Mouse (Mus musculus): Measurements from ENCODE around the gene Elobl. TPM values are rescaled to one million over a fixed set of nuclear protein-coding genes. Genes with fewer than 3 reads are reported as not detected.
A peak's percentile ranks its signal among the peaks of the same experiment; 100 is the strongest.

Gene Elobl
- total RNA-seq (2021), result not detected
- long read RNA-seq, experiment 1, result 0 reads
- long read RNA-seq, experiment 2, result 0 reads

DNA sequence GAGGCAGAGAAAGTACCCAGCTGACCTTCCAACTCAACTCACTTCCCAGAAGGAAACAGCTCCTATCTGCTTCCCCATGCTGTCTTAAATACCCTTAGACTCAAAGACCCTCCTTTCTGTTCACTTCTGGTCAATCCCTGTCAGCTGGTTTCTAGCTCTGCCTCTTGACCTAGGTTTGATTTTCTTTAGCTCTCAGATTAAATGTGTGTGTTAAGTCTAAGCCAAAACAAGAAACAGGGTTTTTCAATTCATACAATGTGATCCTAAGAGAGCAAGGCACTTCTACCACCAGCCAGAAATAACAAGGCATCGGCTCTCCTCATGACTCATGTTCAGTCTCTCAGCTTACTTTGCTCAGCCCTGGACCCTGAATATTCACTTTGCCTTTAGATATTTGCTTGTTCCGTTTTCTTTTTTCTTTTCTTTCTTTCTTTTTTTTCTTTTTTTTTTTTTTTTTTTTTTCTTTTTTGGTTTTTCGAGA lies at the start of gene Elobl:
TSS of gene Elobl (minus strand) at position 51 of the 481 bp plus-strand sequence.
- no peak for DNase-seq (ENCODE audit: low spot score in 2 of 2)
- TF ChIP-seq CTCF (conservative IDR thresholded peaks at IDR 0.05), result no peak
- no peak within 1 kb of the TSS for H3K27ac ChIP-seq
- H3K4me3 ChIP-seq, result no peak within 1 kb of the TSS

DNA sequence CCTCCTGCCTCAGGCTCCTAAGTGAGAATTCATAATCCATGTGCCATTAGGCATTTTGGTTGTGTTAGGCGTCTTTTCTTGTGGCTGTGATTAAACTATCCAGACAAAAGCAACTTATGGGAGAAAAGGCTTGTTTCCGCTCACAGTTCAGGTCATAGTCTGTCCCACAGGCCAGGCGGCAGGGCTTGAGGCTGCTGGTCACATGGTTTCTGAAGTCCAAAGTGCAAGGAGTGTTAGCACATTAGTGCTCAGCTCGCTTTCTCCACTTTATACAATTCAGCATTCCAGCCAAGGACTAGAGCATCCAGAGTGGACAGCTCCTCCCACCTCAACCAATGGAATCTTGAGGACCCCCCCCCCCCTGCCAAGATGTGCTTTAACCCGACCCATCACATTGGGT lies 45.5 kb upstream of the Elobl start:
- H3K27ac ChIP-seq, result no peak overlapping the region
- TF ChIP-seq CTCF (conservative IDR thresholded peaks at IDR 0.05), result no peak

DNA sequence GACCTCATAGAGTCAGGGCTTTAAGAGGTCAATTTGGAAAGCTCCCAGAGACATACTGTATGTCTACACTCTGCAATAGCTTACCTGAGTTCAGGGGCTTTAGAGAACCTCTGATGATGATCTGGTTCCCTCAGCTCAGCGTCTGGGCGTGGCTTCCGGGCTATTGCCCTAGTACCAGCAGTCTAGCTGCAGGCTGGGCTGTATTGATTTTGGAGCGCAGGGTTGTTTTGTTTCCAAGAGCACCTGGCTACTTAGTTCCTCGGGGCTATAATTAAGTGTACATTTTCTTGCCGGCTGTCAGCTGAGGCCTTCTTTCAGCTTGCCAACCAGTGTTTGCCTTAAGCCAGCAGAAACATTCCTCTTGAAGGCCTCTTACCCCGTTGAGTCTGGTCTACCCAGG lies 42.8 kb upstream of the Elobl start:
- Histone ChIP-seq H3K27ac (no peak overlapping the region), H3K4me3 (no peak overlapping the region)
- DNase-seq (ENCODE audit: low spot score in 2 of 2), result no peak
- no peak for TF ChIP-seq CTCF (conservative IDR thresholded peaks at IDR 0.05)

More for the DNA sequence above, 45.5 kb upstream of the Elobl start:
- no peak overlapping the region for H3K4me3 ChIP-seq
- no peak for DNase-seq (ENCODE audit: low spot score in 2 of 2)

DNA sequence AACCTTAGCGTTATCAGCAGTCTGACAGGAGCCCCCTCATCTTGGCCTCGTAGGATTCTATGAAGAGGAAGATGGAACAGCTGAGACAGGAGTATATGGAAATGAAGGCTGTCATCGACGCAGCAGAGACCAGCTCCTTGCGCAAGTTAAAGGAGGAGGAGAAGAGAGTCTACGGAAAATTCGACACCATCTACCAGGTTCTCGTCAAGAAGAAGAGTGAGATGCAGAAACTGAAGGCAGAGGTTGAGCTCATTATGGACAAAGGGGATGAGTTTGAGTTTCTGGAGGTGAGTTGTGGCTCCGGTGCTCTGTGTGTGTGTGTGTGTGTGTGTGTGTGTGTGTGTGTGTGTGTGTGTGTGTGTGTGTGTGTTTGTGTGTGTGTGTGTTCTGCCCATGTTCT lies 42.3 kb upstream of the Elobl start:
- Histone ChIP-seq H3K27ac (no peak overlapping the region), H3K4me3 (no peak overlapping the region)
- DNase-seq (ENCODE audit: low spot score in 2 of 2), result no peak
- no peak for TF ChIP-seq CTCF (conservative IDR thresholded peaks at IDR 0.05)

DNA sequence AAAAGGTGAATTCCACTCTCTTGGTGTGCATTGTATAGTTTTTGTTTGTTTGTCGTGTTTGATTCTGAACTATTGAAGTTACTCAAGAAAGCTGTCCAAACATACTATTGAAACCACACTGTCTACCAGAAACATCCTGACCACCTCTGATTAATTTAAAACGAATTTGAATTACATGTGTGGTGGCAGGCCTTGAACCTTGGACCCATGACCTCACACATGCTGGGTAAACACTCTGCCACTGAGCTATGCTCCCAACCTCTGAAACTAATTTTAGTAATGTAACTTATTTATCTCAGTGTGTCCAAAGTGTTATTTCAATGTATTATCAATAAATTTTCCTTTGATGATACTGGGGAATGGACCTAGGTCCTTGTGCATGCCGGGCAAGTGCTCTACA lies 40.9 kb upstream of the Elobl start:
- no peak for TF ChIP-seq CTCF (conservative IDR thresholded peaks at IDR 0.05)
- DNase-seq (ENCODE audit: low spot score in 2 of 2), result no peak

DNA sequence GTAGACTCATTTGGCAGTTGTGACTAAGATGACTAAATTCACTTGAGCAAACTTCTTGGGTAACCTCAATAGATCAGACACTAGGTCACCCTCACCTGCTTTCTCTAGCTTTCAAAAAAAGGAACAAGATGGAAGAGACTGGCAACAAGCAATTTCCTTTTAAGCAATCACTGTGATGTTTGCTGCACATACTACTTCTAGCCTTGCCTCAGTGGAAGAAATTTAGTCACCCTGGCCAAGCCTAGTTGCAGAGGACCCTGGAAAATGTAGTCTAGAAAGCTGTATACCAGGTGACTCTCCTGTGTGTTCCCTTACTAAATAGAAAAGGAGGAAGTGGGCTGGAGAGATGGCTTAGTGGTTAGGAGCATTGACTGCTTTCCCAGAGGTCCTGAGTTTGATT lies 39.7 kb upstream of the Elobl start:
- no peak overlapping the region for H3K27ac ChIP-seq
- DNase-seq (ENCODE audit: low spot score in 2 of 2), result no peak
- no peak for TF ChIP-seq CTCF (conservative IDR thresholded peaks at IDR 0.05)
- H3K4me3 ChIP-seq, result no peak overlapping the region

More for the DNA sequence above, 40.9 kb upstream of the Elobl start:
- no peak overlapping the region for H3K4me3 ChIP-seq
- no peak overlapping the region for H3K27ac ChIP-seq

DNA sequence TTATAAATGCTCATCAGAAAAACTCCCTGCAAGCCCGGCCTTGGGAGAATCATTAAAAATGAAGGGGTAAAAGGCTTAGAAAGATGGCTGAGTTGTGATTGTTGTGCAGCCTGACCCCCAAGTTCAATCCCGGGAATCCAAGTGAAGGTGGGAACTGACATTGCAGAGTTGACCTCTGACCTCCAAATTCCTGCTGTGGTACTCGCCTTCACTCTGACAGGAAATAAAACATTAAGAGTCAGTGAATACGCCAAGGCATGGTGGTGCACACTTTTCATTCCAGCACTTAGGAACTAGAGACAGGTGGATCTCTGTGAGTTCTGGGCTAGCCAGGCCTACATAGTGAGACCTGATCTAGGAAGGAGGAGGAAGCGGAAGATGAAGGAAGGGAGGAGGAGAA lies 38.7 kb upstream of the Elobl start:
- no peak overlapping the region for H3K27ac ChIP-seq
- H3K4me3 ChIP-seq, result no peak overlapping the region
- TF ChIP-seq CTCF (conservative IDR thresholded peaks at IDR 0.05), result no peak
- no peak for DNase-seq (ENCODE audit: low spot score in 2 of 2)

DNA sequence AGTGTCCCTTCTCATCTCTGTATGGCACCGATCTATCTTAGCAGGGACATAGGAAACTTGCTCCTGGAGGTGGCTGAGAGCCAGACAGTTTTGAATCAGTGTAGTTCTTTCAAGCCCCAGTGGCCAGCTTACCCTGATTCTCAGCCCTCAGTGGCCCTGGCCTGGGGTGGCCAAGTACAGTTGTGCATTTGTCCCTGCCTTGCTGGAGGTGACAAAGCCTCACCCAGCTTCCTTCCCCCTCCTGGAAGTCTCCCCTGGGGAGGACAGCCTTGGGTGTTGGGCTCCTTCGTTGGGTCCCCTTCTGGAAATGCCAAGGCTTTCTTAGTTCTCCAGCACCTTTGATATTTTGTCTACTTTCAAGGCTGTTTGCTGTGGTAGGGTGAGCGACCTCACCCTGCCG lies 37.0 kb upstream of the Elobl start:
- peak overlapping the region; percentile 7; the same call in 1 of the 2 replicates for H3K27ac ChIP-seq
- no peak for TF ChIP-seq CTCF (conservative IDR thresholded peaks at IDR 0.05)
- no peak overlapping the region; the same call in 1 of the 2 replicates for H3K4me3 ChIP-seq
- DNase-seq (ENCODE audit: low spot score in 2 of 2), result no peak

DNA sequence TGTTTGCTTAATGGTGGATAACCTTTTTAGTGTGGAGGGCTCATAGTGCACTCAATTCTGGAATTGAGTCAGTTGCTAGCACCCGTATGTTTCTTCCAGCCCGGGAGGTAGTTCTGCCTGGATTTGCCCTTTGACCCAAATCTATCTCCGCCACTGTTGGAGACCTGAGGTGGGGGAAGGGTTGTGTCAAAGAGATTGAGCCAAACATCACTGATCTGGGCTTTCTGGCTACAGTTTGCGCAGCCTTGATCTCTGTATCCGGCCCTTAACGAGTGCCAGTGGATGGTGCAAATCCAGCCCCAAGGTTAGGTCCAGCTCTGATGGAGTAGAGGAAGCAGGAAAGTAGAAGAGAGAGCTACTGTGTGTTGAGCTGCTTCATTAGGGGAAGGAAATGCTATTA lies 36.3 kb upstream of the Elobl start:
- H3K27ac ChIP-seq, result peak overlapping the region; percentile 7; the same call in 1 of the 2 replicates
- no peak for TF ChIP-seq CTCF (conservative IDR thresholded peaks at IDR 0.05)
- H3K4me3 ChIP-seq, result no peak overlapping the region
- no peak for DNase-seq (ENCODE audit: low spot score in 2 of 2)

DNA sequence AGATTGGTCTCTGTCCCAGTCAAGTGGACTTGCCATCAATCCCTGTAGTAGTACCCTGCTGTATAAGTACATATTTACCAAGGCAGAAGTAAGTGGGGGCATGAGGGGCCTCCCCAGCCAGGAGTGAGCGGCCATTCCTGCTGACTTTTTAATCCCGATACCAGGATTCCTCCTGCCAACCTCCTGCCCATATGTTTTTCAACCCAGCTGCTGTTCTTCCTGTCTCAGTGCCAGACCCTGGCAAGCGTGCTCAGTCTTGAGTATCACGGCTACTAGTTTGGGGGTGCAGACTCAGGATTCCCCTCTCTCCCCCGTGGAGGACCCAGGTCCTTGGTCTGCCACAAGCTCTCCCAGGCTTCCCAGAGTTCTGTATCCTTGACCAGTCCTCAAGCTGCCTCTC lies 35.9 kb upstream of the Elobl start:
- TF ChIP-seq CTCF (conservative IDR thresholded peaks at IDR 0.05), result no peak
- H3K27ac ChIP-seq, result peak overlapping the region; percentile 7; the same call in 1 of the 2 replicates
- DNase-seq (ENCODE audit: low spot score in 2 of 2), result no peak

DNA sequence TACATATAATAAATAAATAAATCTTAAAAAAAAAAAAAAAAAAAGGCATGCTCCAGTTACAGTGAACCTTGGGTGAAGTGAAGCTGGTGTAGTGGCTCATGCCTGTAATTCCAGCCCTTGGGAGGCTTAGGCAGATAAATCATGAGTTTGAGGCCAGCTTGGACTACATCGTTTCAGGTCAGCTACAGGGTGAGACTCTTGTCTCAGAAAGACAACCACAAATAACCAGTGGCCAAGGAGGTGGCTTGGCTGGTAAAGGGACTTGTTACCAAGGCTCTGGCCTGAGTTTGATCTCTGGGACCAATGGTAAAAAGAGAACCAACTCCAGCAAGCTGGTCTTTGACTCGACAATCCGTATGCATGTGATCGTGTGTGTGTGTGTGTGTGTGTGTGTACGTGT lies 35.3 kb upstream of the Elobl start:
- no peak for DNase-seq (ENCODE audit: low spot score in 2 of 2)
- Histone ChIP-seq H3K27ac (no peak overlapping the region), H3K4me3 (no peak overlapping the region; the same call in 1 of the 2 replicates)
- TF ChIP-seq CTCF (conservative IDR thresholded peaks at IDR 0.05), result no peak

More for the DNA sequence above, 35.9 kb upstream of the Elobl start:
- peak overlapping the region; percentile 7; the same call in 1 of the 2 replicates for H3K4me3 ChIP-seq

DNA sequence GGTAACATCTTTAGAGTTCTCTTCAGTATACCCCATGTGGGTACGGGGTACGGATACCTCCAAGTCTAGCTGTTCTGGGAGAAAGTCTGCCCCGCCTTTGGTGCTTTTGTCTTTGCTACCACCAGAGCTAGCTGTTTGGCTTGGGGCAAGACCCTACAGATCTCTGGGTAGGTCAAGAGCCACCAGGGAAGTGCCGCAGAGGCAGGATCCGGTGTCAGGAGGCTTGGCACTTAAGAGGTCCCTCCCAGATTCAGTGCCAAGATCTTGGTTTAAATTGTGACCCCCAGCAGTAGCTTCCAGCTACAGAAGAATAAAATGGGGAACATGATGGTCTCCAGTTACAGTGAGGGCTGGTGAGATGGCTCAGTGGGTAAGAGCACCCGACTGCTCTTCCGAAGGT lies 34.8 kb upstream of the Elobl start:
- H3K27ac ChIP-seq, result no peak overlapping the region
- no peak overlapping the region; the same call in 1 of the 2 replicates for H3K4me3 ChIP-seq
- TF ChIP-seq CTCF (conservative IDR thresholded peaks at IDR 0.05), result no peak
- DNase-seq (ENCODE audit: low spot score in 2 of 2), result no peak

DNA sequence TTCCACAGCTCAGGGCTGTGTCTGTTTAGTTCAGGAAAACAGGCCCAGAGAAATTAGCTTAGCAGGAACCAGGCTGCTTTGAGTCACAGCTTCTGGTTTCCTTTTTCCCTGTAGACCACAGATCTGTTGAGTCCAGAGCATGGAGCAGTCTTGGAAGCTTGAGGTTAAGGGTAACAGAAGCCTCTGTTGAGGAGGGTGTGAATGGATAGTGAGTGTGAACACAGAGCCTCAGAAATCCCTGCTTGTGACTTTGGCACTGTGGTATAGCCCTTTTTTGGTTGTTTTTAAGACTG lies 33.7 kb upstream of the Elobl start:
- Histone ChIP-seq H3K27ac (no peak overlapping the region; the same call in 1 of the 2 replicates), H3K4me3 (peak overlapping the region; percentile 50)
- no peak for DNase-seq (ENCODE audit: low spot score in 2 of 2)
- no peak for TF ChIP-seq CTCF (conservative IDR thresholded peaks at IDR 0.05)

DNA sequence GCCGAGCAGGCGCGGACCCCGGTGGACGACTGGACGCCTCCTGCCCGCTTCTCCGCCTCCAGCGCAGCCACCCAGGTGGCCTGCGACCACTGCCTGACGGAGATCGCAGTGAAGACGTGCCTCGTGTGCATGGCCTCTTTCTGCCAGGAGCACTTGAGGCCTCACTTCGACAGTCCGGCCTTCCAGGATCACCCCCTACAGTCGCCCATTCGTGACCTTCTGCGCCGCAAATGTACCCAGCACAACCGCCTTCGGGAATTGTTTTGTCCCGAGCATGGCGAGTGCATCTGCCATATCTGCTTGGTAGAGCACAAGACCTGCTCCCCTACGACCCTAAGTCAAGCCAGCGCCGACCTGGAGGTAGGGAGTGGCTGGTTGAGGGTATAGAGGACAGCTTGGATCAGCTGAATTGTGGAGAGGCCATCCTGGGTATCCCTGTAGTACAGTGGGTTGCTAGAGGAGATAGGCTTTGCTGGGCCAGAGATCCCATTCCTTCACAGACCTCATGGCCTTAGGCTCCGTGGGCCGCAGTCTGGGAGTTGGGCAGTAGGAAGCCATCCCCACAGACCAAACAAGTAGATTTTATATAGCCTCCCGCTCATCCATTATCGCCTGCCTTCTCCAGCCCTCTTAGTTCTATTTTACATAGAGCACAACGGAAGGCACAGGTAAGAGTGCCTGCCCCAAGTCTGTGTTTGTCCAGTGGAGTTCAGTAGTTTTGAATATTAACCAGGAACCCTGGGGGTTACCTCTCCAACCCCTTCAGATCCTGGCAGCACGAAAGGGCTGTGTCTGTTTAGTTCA lies 33.2 kb upstream of the Elobl start:
- peak overlapping the region; percentile 58 for H3K27ac ChIP-seq
- peak overlapping the region; percentile 50 for H3K4me3 ChIP-seq
- DNase-seq (ENCODE audit: low spot score in 2 of 2), result no peak
- no peak for TF ChIP-seq CTCF (conservative IDR thresholded peaks at IDR 0.05)
